Mouse (Mus musculus): ENCODE results near the gene Ube2f.

DNA sequence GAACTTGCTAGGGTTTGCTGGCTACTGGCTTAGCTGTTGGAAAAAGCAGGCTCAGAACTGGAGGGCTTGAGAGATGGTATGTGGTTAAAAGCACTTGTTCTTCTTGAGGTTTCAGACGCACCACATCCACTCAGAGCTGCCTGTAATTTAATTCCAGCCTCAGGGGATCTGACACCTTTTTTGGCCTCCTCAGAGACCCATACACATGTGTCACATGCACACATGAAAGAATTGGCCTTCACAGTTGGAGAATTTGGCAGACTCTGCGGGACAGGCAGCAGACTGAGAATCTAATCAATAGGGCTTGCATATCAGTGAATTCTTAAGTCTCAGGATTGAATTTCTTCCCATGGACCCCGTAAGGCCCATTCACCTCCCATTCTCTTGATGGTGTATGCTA is 49.0 kb upstream of the Ube2f start:
- no peak for TF ChIP-seq POLR2A (IDR thresholded peaks at IDR 0.05; ENCODE audit: borderline replicate concordance, control insufficient read depth, low read depth, low read length)
- no peak for TF ChIP-seq CTCF (IDR thresholded peaks at IDR 0.05; ENCODE audit: control insufficient read depth, insufficient read depth, low read length)
